Mouse (Mus musculus): ENCODE measurements around the gene Scnn1a. TPM values are rescaled to one million over a fixed set of nuclear protein-coding genes. Genes with fewer than 3 reads are reported as not detected.

Scnn1a gene
- polyA plus RNA-seq, 1 experiment from 2014 or later: 0.81 TPM

- peaks cover 63% of the 10 kb centered on the region for H3K27me3 ChIP-seq
- H3K36me3 ChIP-seq: no peaks in the 10 kb centered on the region
- no peaks in the 10 kb centered on the region for H3K9me3 ChIP-seq (replicated peaks)
- WGBS: 56% methylated on average over 2 of the region's 2 CpGs
- no peak overlapping the region for H3K4me2 ChIP-seq
- H3K27ac ChIP-seq: no peak overlapping the region
- H3K4me3 ChIP-seq: no peak overlapping the region
- H3K4me1 ChIP-seq (replicated peaks): peaks cover 33% of the 10 kb centered on the region
- ATAC-seq (replicated peaks; ENCODE audit: insufficient number of reproducible peaks, insufficient read depth, low FRiP score, low read depth): no peak
- H3K9ac ChIP-seq: no peak overlapping the region
Measured at GRCm38 (mm10) chr6:125382024-125382423, 61.6 kb downstream of the Scnn1a start.

- H3K9ac ChIP-seq: no peak overlapping the region
- H3K36me3 ChIP-seq: no peaks in the 10 kb centered on the region
- H3K4me3 ChIP-seq: no peak overlapping the region
- peaks cover 30% of the 10 kb centered on the region for H3K27me3 ChIP-seq
- no peak for ATAC-seq (replicated peaks; ENCODE audit: insufficient number of reproducible peaks, insufficient read depth, low FRiP score, low read depth)
- H3K9me3 ChIP-seq (replicated peaks): no peaks in the 10 kb centered on the region
- H3K4me1 ChIP-seq (replicated peaks): peaks cover 13% of the 10 kb centered on the region
- no peak overlapping the region for H3K4me2 ChIP-seq
- no peak overlapping the region for H3K27ac ChIP-seq
- 65% methylated on average over 11 of the region's 11 CpGs for WGBS
Measured at GRCm38 (mm10) chr6:125385066-125385974, 64.9 kb downstream of the Scnn1a start.

GRCm38 (mm10) chr6:125386080-125386479 lies 65.6 kb downstream of the Scnn1a start:
- H3K9me3 ChIP-seq (replicated peaks): no peaks in the 10 kb centered on the region
- WGBS: 61% methylated on average over 6 of the region's 6 CpGs
- no peaks in the 10 kb centered on the region for H3K36me3 ChIP-seq
- peaks cover 23% of the 10 kb centered on the region for H3K27me3 ChIP-seq
- no peak overlapping the region for H3K27ac ChIP-seq
- no peak for ATAC-seq (replicated peaks; ENCODE audit: insufficient number of reproducible peaks, insufficient read depth, low FRiP score, low read depth)
- H3K4me1 ChIP-seq (replicated peaks): peaks cover 8% of the 10 kb centered on the region; the same call in 1 of the 2 replicates
- H3K9ac ChIP-seq: no peak overlapping the region
- no peak overlapping the region for H3K4me2 ChIP-seq
- H3K4me3 ChIP-seq: no peak overlapping the region

GRCm38 (mm10) chr6:125389853-125390252 lies 69.4 kb downstream of the Scnn1a start:
- no peak overlapping the region for H3K27ac ChIP-seq
- H3K4me3 ChIP-seq: no peak overlapping the region
- H3K9ac ChIP-seq: no peak overlapping the region
- H3K27me3 ChIP-seq: no peaks in the 10 kb centered on the region
- H3K4me2 ChIP-seq: no peak overlapping the region
- peaks cover 1% of the 10 kb centered on the region; the same call in 1 of the 2 replicates for H3K4me1 ChIP-seq (replicated peaks)
- ATAC-seq (replicated peaks; ENCODE audit: insufficient number of reproducible peaks, insufficient read depth, low FRiP score, low read depth): no peak
- no peaks in the 10 kb centered on the region for H3K36me3 ChIP-seq
- H3K9me3 ChIP-seq (replicated peaks): no peaks in the 10 kb centered on the region
- WGBS: 81% methylated on average over 5 of the region's 5 CpGs

Other genes with a start within 250 kb of the Scnn1a start
- 61.1 and 63.4 TPM in 2 replicates for gene Chd4, start 224.7 kb upstream of the Scnn1a start, polyA plus RNA-seq (2015; fragmentation: Nextera tagmentation; extraction: Ambion mirVana)
- gene Nop2, start 188.8 kb upstream of the Scnn1a start, polyA plus RNA-seq (2015; fragmentation: Nextera tagmentation; extraction: Ambion mirVana): 35.0 and 43.6 TPM in 2 replicates
- gene Iffo1, start 175.4 kb upstream of the Scnn1a start, polyA plus RNA-seq (2015; fragmentation: Nextera tagmentation; extraction: Ambion mirVana): 9.7 and 13.4 TPM in 2 replicates
- 3,777 and 4,210 TPM in 2 replicates for gene Gapdh, start 154.2 kb upstream of the Scnn1a start, polyA plus RNA-seq (2015; fragmentation: Nextera tagmentation; extraction: Ambion mirVana)
- 66.1 and 93.1 TPM in 2 replicates for gene Ncapd2, start 129.0 kb upstream of the Scnn1a start, polyA plus RNA-seq (2015; fragmentation: Nextera tagmentation; extraction: Ambion mirVana)
- gene Mrpl51, start 128.9 kb upstream of the Scnn1a start, polyA plus RNA-seq (2015; fragmentation: Nextera tagmentation; extraction: Ambion mirVana): 233 and 272 TPM in 2 replicates
- 5.3 and 6.7 TPM in 2 replicates for gene Vamp1, start 105.1 kb upstream of the Scnn1a start, polyA plus RNA-seq (2015; fragmentation: Nextera tagmentation; extraction: Ambion mirVana)
- 3.9 and 8.2 TPM in 2 replicates for gene Tapbpl, start 88.8 kb upstream of the Scnn1a start, polyA plus RNA-seq (2015; fragmentation: Nextera tagmentation; extraction: Ambion mirVana)
- 2.0 and 10.1 TPM in 2 replicates for gene Cd27, start 83.6 kb upstream of the Scnn1a start, polyA plus RNA-seq (2015; fragmentation: Nextera tagmentation; extraction: Ambion mirVana)
- gene Tuba3a, start 34.6 kb upstream of the Scnn1a start, polyA plus RNA-seq (2015; fragmentation: Nextera tagmentation; extraction: Ambion mirVana): 0.11 TPM in 1 of 2 replicates, not detected in the other
- gene Ltbr, start 6.8 kb upstream of the Scnn1a start, polyA plus RNA-seq (2015; fragmentation: Nextera tagmentation; extraction: Ambion mirVana): 37.8 and 48.4 TPM in 2 replicates
- 42.8 and 56.4 TPM in 2 replicates for gene Tnfrsf1a, start 28.7 kb downstream of the Scnn1a start, polyA plus RNA-seq (2015; fragmentation: Nextera tagmentation; extraction: Ambion mirVana)
- 0.05 and 0.37 TPM in 2 replicates for gene Plekhg6, start 60.1 kb downstream of the Scnn1a start, polyA plus RNA-seq (2015; fragmentation: Nextera tagmentation; extraction: Ambion mirVana)
- gene Cd9, start 174.1 kb downstream of the Scnn1a start, polyA plus RNA-seq (2015; fragmentation: Nextera tagmentation; extraction: Ambion mirVana): 91.7 and 118 TPM in 2 replicates
- gene Vwf, start 226.1 kb downstream of the Scnn1a start, polyA plus RNA-seq (2015; fragmentation: Nextera tagmentation; extraction: Ambion mirVana): 21.9 and 24.5 TPM in 2 replicates

All from heart, embryonic 15.5 days (tissue).